Mouse (Mus musculus) ES-E14 (cell line): Measurements from ENCODE around the gene Abca8b. TPM values are rescaled to one million over a fixed set of nuclear protein-coding genes. Genes with fewer than 3 reads are reported as not detected.
"Not testable (repeated sequence)": the region's sequence is repeated elsewhere in the genome, so short reads cannot be mapped to it uniquely, and the experiment has no call there.

Source experiments
- DNase-seq: peaks from one replicate; pipeline ENCODE4 v3.0.0-alpha.2; 2013; ENCODE audit warnings: low read depth, low spot score
- H3K27ac ChIP-seq: 2 replicates; pipeline ENCODE4 v1.5.1; 2012; ENCODE audit warnings: low read depth, mild to moderate bottlenecking, low read length, moderate library complexity, mixed read lengths; ENCODE audit not compliant: poor library complexity, insufficient read depth, severe bottlenecking
- H3K36me3 ChIP-seq: 2 replicates; pipeline ENCODE4 v1.6.1; 2012; ENCODE audit warnings: mild to moderate bottlenecking, low read length, moderate library complexity, mixed read lengths; ENCODE audit not compliant: control insufficient read depth, poor library complexity, insufficient read depth, severe bottlenecking
- H3K4me1 ChIP-seq, 2 experiments: fragments of 150-350 bp in 1 of 2; sonication (generic) in 1 of 2; 2 replicates each; pipeline ENCODE4 v1.6.1; 2012; ENCODE audit warnings: low read length in 2 of 2, mild to moderate bottlenecking in 1 of 2, mixed read lengths in 1 of 2; ENCODE audit not compliant: control insufficient read depth in 2 of 2, insufficient read depth in 2 of 2, poor library complexity in 1 of 2
- H3K4me3 ChIP-seq, 2 experiments: fragments of 150-350 bp in 1 of 2; sonication (generic) in 1 of 2; 2 replicates each; pipeline ENCODE4 v1.5.1; 2012; ENCODE audit warnings: low read length in 2 of 2, low read depth in 1 of 2, mild to moderate bottlenecking in 1 of 2, mixed read lengths in 1 of 2; ENCODE audit not compliant: insufficient read depth in 1 of 2, poor library complexity in 1 of 2, severe bottlenecking in 1 of 2
- H3K9ac ChIP-seq: 2 replicates; pipeline ENCODE4 v1.6.1; 2012; ENCODE audit warnings: low read depth, mild to moderate bottlenecking, low read length, mixed read lengths; ENCODE audit not compliant: poor library complexity, insufficient read depth, severe bottlenecking
- H3K9me3 ChIP-seq: fragments of 150-350 bp; sonication (generic); 2 replicates; pipeline ENCODE4 v1.6.1; 2012; ENCODE audit warnings: low read depth, mild to moderate bottlenecking, low read length; ENCODE audit not compliant: control insufficient read depth, insufficient read depth
- CHD2 ChIP-seq: IDR thresholded peaks from 2 replicates; pipeline ENCODE4 v1.6.1; 2014; ENCODE audit warnings: mild to moderate bottlenecking, low read depth, low read length, inconsistent platforms
- HCFC1 ChIP-seq: IDR thresholded peaks from 2 replicates; pipeline ENCODE4 v1.6.1; 2012; ENCODE audit warnings: low read length, inconsistent platforms, borderline replicate concordance; ENCODE audit not compliant: insufficient read depth
- MAFK ChIP-seq: IDR thresholded peaks from 2 replicates; pipeline ENCODE4 v1.6.1; 2014; ENCODE audit warnings: mild to moderate bottlenecking, low read depth, low read length, inconsistent platforms; ENCODE audit not compliant: insufficient read depth
- ZC3H11A ChIP-seq: IDR thresholded peaks from 2 replicates; pipeline ENCODE4 v1.6.1; 2012; ENCODE audit warnings: low read depth, mild to moderate bottlenecking, inconsistent platforms, low read length, borderline replicate concordance
- ZNF384 ChIP-seq: IDR thresholded peaks from 2 replicates; pipeline ENCODE4 v1.6.1; 2012; ENCODE audit warnings: low read depth, low read length, inconsistent platforms
- in situ Hi-C, 2 experiments: fragments of 600-800 bp; cut with MboI; formaldehyde crosslinking; loops; one replicate each; pipeline ENCODE4 v1.15.1; 2025; ENCODE audit warnings: low sequenced_read_pairs in 2 of 2, inconsistent platforms in 1 of 2; ENCODE audit not compliant: unreplicated experiment in 2 of 2
- total RNA-seq: library from RNA; depleted of rRNA; stranded (reverse); fragments of 300-350 nt; gene quantifications from 2 replicates; pipeline ENCODE4 v1.2.3, GENCODE M21; 2012

Gene Abca8b
- total RNA-seq, 1 experiment: 0.27 TPM

DNA sequence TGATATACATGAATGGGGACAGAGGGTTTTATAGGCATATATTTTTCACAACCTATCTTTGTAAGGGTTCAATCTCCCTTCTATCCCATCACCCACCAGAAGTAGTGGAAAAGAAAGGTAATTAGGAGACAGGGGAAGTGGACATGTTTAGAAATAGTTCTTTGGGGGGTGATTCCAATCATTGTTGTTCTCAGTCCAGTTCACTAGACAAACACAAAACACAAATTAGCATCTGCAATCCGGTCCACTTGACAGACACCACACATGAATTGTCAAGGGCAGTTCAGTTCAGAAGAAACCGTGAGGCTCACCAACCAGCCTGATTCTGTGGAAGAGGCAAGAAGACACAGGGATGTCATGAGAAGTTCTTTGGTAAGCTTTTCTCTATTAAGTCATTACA is 67.2 kb downstream of the Abca8b start:
- Histone ChIP-seq H3K36me3 (no peaks in the 10 kb centered on the region), H3K4me3 (no peak overlapping the region), H3K9ac (no peak overlapping the region), H3K4me1 (no peaks in the 10 kb centered on the region), H3K9me3 (no peaks in the 10 kb centered on the region), H3K27ac (no peak overlapping the region)
- TF ChIP-seq ZC3H11A (no peak), ZNF384 (no peak), CHD2 (no peak), HCFC1 (no peak)
- in situ Hi-C loops: no loop called here
- DNase-seq: no peak

- Histone ChIP-seq H3K27ac (no peak overlapping the region), H3K36me3 (no peaks in the 10 kb centered on the region), H3K4me3 (no peak overlapping the region), H3K9me3 (no peaks in the 10 kb centered on the region), H3K9ac (no peak overlapping the region), H3K4me1 (no peaks in the 10 kb centered on the region)
- in situ Hi-C loops: no loop called here
- TF ChIP-seq HCFC1 (no peak), ZC3H11A (no peak), ZNF384 (no peak), CHD2 (no peak), MAFK (no peak)
- DNase-seq: no peak
These were observed 68.6 kb downstream of the Abca8b start for GRCm38 (mm10) chr11:109926718-109927680.

- Histone ChIP-seq H3K9ac (no peak overlapping the region), H3K4me3 (no peak overlapping the region), H3K9me3 (no peaks in the 10 kb centered on the region), H3K4me1 (no peaks in the 10 kb centered on the region), H3K27ac (no peak overlapping the region), H3K36me3 (no peaks in the 10 kb centered on the region)
- TF ChIP-seq ZC3H11A (no peak), CHD2 (no peak), ZNF384 (no peak), MAFK (no peak), HCFC1 (no peak)
- no peak for DNase-seq
- in situ Hi-C loops: no loop called here
These were observed 73.4 kb downstream of the Abca8b start for GRCm38 (mm10) chr11:109922236-109922635.

DNA sequence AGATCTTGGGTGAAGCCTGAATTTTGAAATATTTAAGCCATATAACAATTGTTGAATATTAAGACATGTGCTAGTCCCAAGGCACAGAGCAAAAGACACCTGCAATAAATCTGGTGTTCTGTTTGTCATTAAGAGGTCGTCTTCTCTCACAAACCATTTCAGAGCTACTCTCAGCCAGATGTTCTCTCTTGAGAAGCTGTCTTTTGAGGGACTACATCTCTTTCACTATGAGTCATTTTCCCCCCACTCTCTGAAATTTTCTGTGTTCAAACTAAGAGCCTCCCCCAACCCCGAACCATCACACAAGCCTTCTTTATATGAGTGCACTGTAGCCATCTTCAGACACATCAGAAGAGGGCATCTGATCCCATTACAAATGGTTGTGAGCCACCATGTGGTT is 76.2 kb downstream of the Abca8b start:
- H3K4me1 ChIP-seq: no peaks in the 10 kb centered on the region
- H3K4me3 ChIP-seq: no peak overlapping the region
- H3K9ac ChIP-seq: no peak overlapping the region
- TF ChIP-seq ZC3H11A (no peak), ZNF384 (no peak), CHD2 (no peak), HCFC1 (no peak), MAFK (no peak)
- no peak overlapping the region for H3K27ac ChIP-seq
- in situ Hi-C loops: no loop called here
- no peaks in the 10 kb centered on the region for H3K9me3 ChIP-seq
- H3K36me3 ChIP-seq: no peaks in the 10 kb centered on the region
- DNase-seq: no peak

DNA sequence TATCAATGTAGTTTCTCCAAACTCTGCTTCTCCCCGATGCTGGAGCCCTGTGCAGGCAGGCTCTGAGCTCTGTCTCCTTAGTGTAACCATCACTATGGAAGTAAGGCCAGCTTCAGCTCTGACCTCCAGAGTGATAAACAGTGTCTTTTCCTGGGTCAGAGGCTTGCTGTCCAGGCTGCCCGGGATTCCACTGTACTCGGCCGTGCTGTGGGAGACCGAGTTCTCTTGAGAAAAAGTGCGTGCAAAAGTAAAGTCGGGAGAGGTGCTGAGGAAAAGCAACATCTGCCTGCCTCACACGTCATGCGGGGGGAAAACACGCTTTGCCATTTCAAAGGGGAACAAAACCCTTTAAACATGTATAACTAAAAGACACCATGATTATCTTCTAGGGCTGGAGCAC is 79.0 kb downstream of the Abca8b start:
- H3K27ac ChIP-seq: no peak overlapping the region
- H3K9ac ChIP-seq: no peak overlapping the region
- no peak for TF ChIP-seq ZNF384
- no peak for TF ChIP-seq MAFK
- H3K4me3 ChIP-seq: no peak overlapping the region
- H3K4me1 ChIP-seq: no peaks in the 10 kb centered on the region
- no peaks in the 10 kb centered on the region for H3K9me3 ChIP-seq
- H3K36me3 ChIP-seq: no peaks in the 10 kb centered on the region
- no peak for DNase-seq
- in situ Hi-C loops: no loop called here

- DNase-seq, in situ Hi-C loops, H3K9me3 ChIP-seq, H3K27ac ChIP-seq, H3K9ac ChIP-seq, H3K4me3 ChIP-seq, H3K4me1 ChIP-seq, H3K36me3 ChIP-seq: not testable (repeated sequence)
These were observed 82.5 kb downstream of the Abca8b start for GRCm38 (mm10) chr11:109913156-109913555.

GRCm38 (mm10) chr11:109912118-109912517 is 83.5 kb downstream of the Abca8b start:
- H3K9ac ChIP-seq, H3K27ac ChIP-seq, DNase-seq, H3K4me1 ChIP-seq, H3K9me3 ChIP-seq, in situ Hi-C loops, H3K36me3 ChIP-seq, H3K4me3 ChIP-seq: not testable (repeated sequence)
